Mouse (Mus musculus) midbrain, embryonic 11.5 days (tissue): ENCODE data around the gene Cyfip2. TPM values are rescaled to one million over a fixed set of nuclear protein-coding genes. Genes with fewer than 3 reads are reported as not detected.

Experiments
- ATAC-seq: fragments of 200-750 bp; cut with Nextera tagmentation; 2 replicates; pipeline ENCODE4 v1.8.0; 2017; ENCODE audit warnings: moderate TSS enrichment, moderate library complexity; ENCODE audit not compliant: low FRiP score
- DNase-seq: peaks from one replicate; pipeline ENCODE4 v3.0.0; 2015; ENCODE audit warnings: low spot score; ENCODE audit errors: missing footprints
- H3K27ac ChIP-seq: fragments of 300-500 bp; sonication (generic); 2 replicates; pipeline ENCODE4 v1.5.1; 2014; ENCODE audit warnings: low read depth, low read length
- H3K27me3 ChIP-seq: fragments of 300-500 bp; sonication (generic); 2 replicates; pipeline ENCODE4 v1.6.1; 2014; ENCODE audit warnings: mild to moderate bottlenecking, low read length, moderate library complexity, mixed read lengths; ENCODE audit not compliant: control insufficient read depth, insufficient read depth
- H3K36me3 ChIP-seq: fragments of 300-500 bp; sonication (generic); 2 replicates; pipeline ENCODE4 v1.6.1; 2014; ENCODE audit warnings: mild to moderate bottlenecking, low read length, moderate library complexity, mixed read lengths; ENCODE audit not compliant: control insufficient read depth, insufficient read depth
- H3K4me1 ChIP-seq: fragments of 300-500 bp; sonication (generic); 2 replicates; pipeline ENCODE4 v1.6.1; 2014; ENCODE audit warnings: low read length; ENCODE audit not compliant: control insufficient read depth, insufficient read depth
- H3K4me2 ChIP-seq: fragments of 300-500 bp; sonication (generic); 2 replicates; pipeline ENCODE4 v1.6.1; 2014; ENCODE audit warnings: mild to moderate bottlenecking, moderate library complexity
- H3K4me3 ChIP-seq: fragments of 300-500 bp; sonication (generic); 2 replicates; pipeline ENCODE4 v1.5.1; 2014; ENCODE audit warnings: low read depth, low read length
- H3K9ac ChIP-seq: fragments of 300-500 bp; sonication (generic); 2 replicates; pipeline ENCODE4 v1.6.1; 2014; ENCODE audit warnings: low read length
- H3K9me3 ChIP-seq: fragments of 300-500 bp; sonication (generic); 2 replicates; pipeline ENCODE4 v1.6.1; 2016; ENCODE audit warnings: low read length; ENCODE audit not compliant: control insufficient read depth
- WGBS: fragments of 180-500 bp; shearing (Covaris S2); extraction: QIAGEN DNeasy Blood & Tissue Kit; methylation state at CpG from one replicate; pipeline ENCODE4 v1.1.7; 2014; 5-methylcytosine and 5-hydroxymethylcytosine counted together
- microRNA-seq: library from miRNA; unstranded; fragments of <30 nt; microRNA quantifications from one replicate; pipeline ENCODE4, GENCODE M21; 2017
- polyA plus RNA-seq: library from polyadenylated mRNA; unstranded; fragments of >200 nt; fragmentation: Nextera tagmentation; extraction: Ambion mirVana; gene quantifications from 2 replicates; pipeline ENCODE4 v1.2.1, GENCODE M21; 2014

The Cyfip2 gene
- polyA plus RNA-seq, 1 experiment from 2014 or later: 34.0 TPM

DNA sequence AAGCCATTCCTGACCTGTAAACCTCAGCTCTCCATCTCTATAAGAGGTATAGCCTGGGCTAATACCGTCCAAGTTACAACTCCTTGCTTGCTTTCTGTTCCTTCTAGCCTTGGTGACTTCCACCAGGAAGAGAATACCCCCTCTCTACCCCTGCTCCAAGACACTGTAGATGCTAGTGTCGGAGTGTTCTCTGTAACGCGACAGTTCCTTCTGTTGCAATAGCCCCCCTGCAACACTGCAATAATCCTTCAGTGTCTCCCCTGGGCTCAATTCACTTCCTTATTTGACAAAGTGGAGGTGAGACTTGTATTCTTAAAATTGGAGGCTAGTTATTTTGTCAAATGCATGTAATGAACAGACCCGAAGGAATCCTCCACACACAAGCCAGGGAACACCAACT lies 166.0 kb downstream of the Cyfip2 start:
- no peak overlapping the region for H3K27ac ChIP-seq
- H3K4me1 ChIP-seq: no peaks in the 10 kb centered on the region
- H3K4me2 ChIP-seq: no peak overlapping the region
- DNase-seq (no peak), ATAC-seq (no peak)
- WGBS: 96% methylated on average over 5 of the region's 5 CpGs
- no peak overlapping the region for H3K9ac ChIP-seq
- H3K36me3 ChIP-seq: no peaks in the 10 kb centered on the region
- H3K4me3 ChIP-seq: no peak overlapping the region
- H3K9me3 ChIP-seq: no peaks in the 10 kb centered on the region
- H3K27me3 ChIP-seq: no peaks in the 10 kb centered on the region

DNA sequence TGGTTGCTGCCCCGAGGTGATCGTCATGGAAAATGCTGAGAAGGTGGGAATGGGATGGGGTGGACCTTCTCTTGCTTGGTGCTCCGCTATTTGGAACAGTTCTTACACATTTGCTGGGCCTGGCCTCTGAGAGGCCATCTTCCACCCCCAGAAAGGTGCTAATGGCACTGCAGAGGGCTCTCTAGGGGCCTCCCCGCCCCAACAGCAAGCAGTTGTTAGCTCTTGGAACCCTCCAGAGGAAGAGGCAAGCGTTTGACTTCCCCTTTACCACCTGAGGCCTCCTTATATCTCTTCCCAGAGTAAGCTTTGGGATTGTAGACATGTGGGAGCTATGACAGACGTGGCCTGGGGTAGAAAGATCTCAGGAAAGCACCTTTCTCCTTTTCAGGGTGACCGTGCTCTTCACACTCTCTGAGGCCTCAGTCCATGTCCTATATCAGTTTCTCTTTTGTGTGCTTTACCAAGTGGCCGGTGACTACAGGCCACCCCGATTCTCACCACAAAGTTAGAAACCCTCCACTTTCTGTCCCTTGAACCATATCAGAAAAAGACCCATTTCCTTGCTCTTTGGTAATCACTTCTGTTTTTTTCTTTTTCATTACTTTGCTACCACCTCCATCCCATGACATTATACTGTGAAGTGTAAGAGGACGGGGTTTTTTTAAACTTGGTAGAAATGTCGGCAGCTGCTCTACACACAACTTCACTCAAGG lies 167.3 kb downstream of the Cyfip2 start:
- H3K36me3 ChIP-seq: no peaks in the 10 kb centered on the region
- no peak for ATAC-seq

More for the DNA sequence above, 167.3 kb downstream of the Cyfip2 start:
- DNase-seq: no peak
- no peak overlapping the region for H3K4me2 ChIP-seq
- H3K27me3 ChIP-seq: no peaks in the 10 kb centered on the region
- H3K9ac ChIP-seq: no peak overlapping the region
- no peaks in the 10 kb centered on the region for H3K9me3 ChIP-seq
- H3K4me1 ChIP-seq: no peaks in the 10 kb centered on the region
- H3K27ac ChIP-seq: no peak overlapping the region
- no peak overlapping the region for H3K4me3 ChIP-seq
- 91% methylated on average over 11 of the region's 11 CpGs for WGBS

Small RNA genes lying within 50 kb of the gene (microRNA-seq; reads per million reads assigned to microRNA genes)
- not detected for gene Mir7239

Other genes starting within 250 kb of the Cyfip2 start
- 1.0 and 1.4 TPM in 2 replicates for gene Nipal4, start 146.4 kb downstream of the Cyfip2 start, polyA plus RNA-seq
- 1.1 and 1.2 TPM in 2 replicates for gene Fndc9, start 77.3 kb downstream of the Cyfip2 start, polyA plus RNA-seq
- not detected in 2 replicates for gene Itk, start 76.7 kb upstream of the Cyfip2 start, polyA plus RNA-seq
- not detected in 2 replicates for gene Fam71b, start 83.7 kb upstream of the Cyfip2 start, polyA plus RNA-seq
- 110 and 117 TPM in 2 replicates for gene Med7, start 124.1 kb upstream of the Cyfip2 start, polyA plus RNA-seq
- gene Havcr2, start 142.1 kb upstream of the Cyfip2 start, polyA plus RNA-seq: 0.17 and 0.20 TPM in 2 replicates
- not detected in 2 replicates for gene Gm12169, start 211.4 kb upstream of the Cyfip2 start, polyA plus RNA-seq